Comparison of ENCODE assay signal across 14 mouse cellular contexts in the genomic region with DNA sequence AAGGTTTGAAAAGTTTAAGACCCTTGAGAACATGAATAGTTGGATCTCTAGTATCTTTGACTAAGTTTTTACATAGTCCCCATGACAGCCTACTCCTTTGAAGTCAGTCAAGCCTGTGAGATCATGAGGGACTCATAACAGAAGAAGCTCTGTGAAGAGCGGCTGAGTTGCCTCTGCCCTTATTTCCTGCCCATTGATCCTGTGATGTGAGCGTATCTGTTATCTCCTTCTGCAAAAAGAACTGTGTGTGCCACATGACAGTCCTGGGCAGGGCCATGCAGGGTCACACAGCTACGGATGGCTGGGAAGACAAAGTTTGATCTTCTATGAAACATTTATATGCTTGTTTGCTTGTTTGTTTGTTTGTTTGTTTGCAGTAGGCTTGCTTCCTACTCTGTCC. TPM values are rescaled to one million over a fixed set of nuclear protein-coding genes. Genes with fewer than 3 reads are reported as not detected.
DNase-seq lines count a peak whose midpoint lies in the region; ATAC-seq and TF ChIP-seq lines count a peak whose summit lies in the region.
"Had no signal": no experiment of that assay in that cellular context is flagged by ENCODE, and none has a peak within 500 bp of the region (broad histone marks: within the 10 kb centered on the region; RNA-seq: fewer than 3 reads in every experiment).

No protein-coding gene starts in this region.

- no peaks in the 10 kb centered on the region for H3K27me3 ChIP-seq in intestine, embryonic 14.5 days (replicated peaks; ENCODE audit: control insufficient read depth, insufficient read depth, low read length)
- H3K27me3 ChIP-seq in intestine, postnatal 0 days (replicated peaks; ENCODE audit: control insufficient read depth, insufficient read depth, low read length) = no peaks in the 10 kb centered on the region
- H3K27me3 ChIP-seq in G1E (ENCODE audit: insufficient read depth, low read length) = 0 out of 2 replicates have a peak, but pooled peaks cover 7% of the 10 kb centered on the region
- peaks cover 8% of the 10 kb centered on the region for H3K27me3 ChIP-seq in embryonic facial prominence, embryonic 10.5 days (replicated peaks; ENCODE audit: low read depth, poor library complexity, severe bottlenecking)
- H3K27me3 ChIP-seq in thymus, adult 2 months (ENCODE audit: control insufficient read depth, insufficient read depth, low read length) = no peaks in the 10 kb centered on the region
- H3K27me3 ChIP-seq: CH12.LX; neural tube, embryonic 12.5 days; stomach, embryonic 15.5 days had no signal

- no peaks in the 10 kb centered on the region for H3K9me3 ChIP-seq in intestine, embryonic 14.5 days (ENCODE audit: control insufficient read depth, low read length)
- no peaks in the 10 kb centered on the region for H3K9me3 ChIP-seq in intestine, postnatal 0 days (ENCODE audit: control insufficient read depth)
- H3K9me3 ChIP-seq in G1E (replicated peaks) = no peaks in the 10 kb centered on the region
- H3K9me3 ChIP-seq in embryonic facial prominence, embryonic 10.5 days = no peaks in the 10 kb centered on the region
- H3K9me3 ChIP-seq: neural tube, embryonic 12.5 days; stomach, embryonic 15.5 days had no signal

- no peaks in the 10 kb centered on the region for H3K36me3 ChIP-seq in intestine, embryonic 14.5 days (ENCODE audit: control insufficient read depth, insufficient read depth, low read length)
- H3K36me3 ChIP-seq in intestine, postnatal 0 days (ENCODE audit: control insufficient read depth, insufficient read depth) = no peaks in the 10 kb centered on the region
- no peaks in the 10 kb centered on the region for H3K36me3 ChIP-seq in G1E (replicated peaks)
- H3K36me3 ChIP-seq in embryonic facial prominence, embryonic 10.5 days (replicated peaks) = no peaks in the 10 kb centered on the region
- H3K36me3 ChIP-seq in thymus, adult 2 months (ENCODE audit: control insufficient read depth, insufficient read depth, low read length) = no peaks in the 10 kb centered on the region
- H3K36me3 ChIP-seq: neural tube, embryonic 12.5 days; stomach, embryonic 15.5 days had no signal

- no peak overlapping the region for H3K4me3 ChIP-seq in intestine, embryonic 14.5 days (ENCODE audit: low read depth, low read length)
- no peak overlapping the region for H3K4me3 ChIP-seq in intestine, postnatal 0 days (ENCODE audit: low read depth, low read length)
- H3K4me3 ChIP-seq in G1E (ENCODE audit: low read depth, low read length) = no peak overlapping the region
- no peak overlapping the region for H3K4me3 ChIP-seq in embryonic facial prominence, embryonic 10.5 days
- H3K4me3 ChIP-seq in thymus, adult 2 months (ENCODE audit: control insufficient read depth, insufficient read depth, low read length) = no peak overlapping the region
- H3K4me3 ChIP-seq: neural tube, embryonic 12.5 days; stomach, embryonic 15.5 days had no signal

- no peak overlapping the region for H3K4me2 ChIP-seq in intestine, embryonic 14.5 days (ENCODE audit: low read length)
- H3K4me2 ChIP-seq in intestine, postnatal 0 days (replicated peaks; ENCODE audit: low read depth) = no peak overlapping the region
- H3K4me2 ChIP-seq: neural tube, embryonic 12.5 days; stomach, embryonic 15.5 days had no signal

- ATAC-seq in intestine, embryonic 14.5 days (replicated peaks; ENCODE audit: low FRiP score, low TSS enrichment, low read depth) = peak; percentile 26; the same call in 1 of the 2 replicates
- ATAC-seq in intestine, postnatal 0 days = no peak; the same call in 1 of the 2 replicates
- ATAC-seq in G1E (ENCODE audit: extremely low read depth, insufficient number of reproducible peaks, low FRiP score, poor library complexity, severe bottlenecking) = peak; percentile 86

- H3K27ac ChIP-seq in intestine, embryonic 14.5 days (ENCODE audit: low read depth) = no peak overlapping the region
- H3K27ac ChIP-seq in intestine, postnatal 0 days (ENCODE audit: low read depth, low read length) = no peak overlapping the region
- H3K27ac ChIP-seq in embryonic facial prominence, embryonic 10.5 days (replicated peaks) = peak overlapping the region; percentile 84
- no peak overlapping the region for H3K27ac ChIP-seq in thymus, adult 2 months (ENCODE audit: control insufficient read depth, insufficient read depth, low read length)
- H3K27ac ChIP-seq: neural tube, embryonic 12.5 days; stomach, embryonic 15.5 days had no signal

- peaks cover 6% of the 10 kb centered on the region; the same call in 1 of the 2 replicates for H3K4me1 ChIP-seq in intestine, embryonic 14.5 days (replicated peaks; ENCODE audit: control insufficient read depth, insufficient read depth, low read length)
- no peaks in the 10 kb centered on the region for H3K4me1 ChIP-seq in intestine, postnatal 0 days (replicated peaks; ENCODE audit: control insufficient read depth, insufficient read depth, low read length)
- H3K4me1 ChIP-seq in G1E (ENCODE audit: insufficient read depth, low read depth, low read length) = peaks cover 51% of the 10 kb centered on the region
- H3K4me1 ChIP-seq in embryonic facial prominence, embryonic 10.5 days = peaks cover 32% of the 10 kb centered on the region
- H3K4me1 ChIP-seq in thymus, adult 2 months (replicated peaks; ENCODE audit: control insufficient read depth, insufficient read depth, low read length) = peaks cover 3% of the 10 kb centered on the region

- TF ChIP-seq CTCF in intestine, postnatal 0 days (IDR thresholded peaks at IDR 0.05; ENCODE audit: low read depth) = no peak
- no peak for TF ChIP-seq CTCF in G1E (IDR thresholded peaks at IDR 0.05; ENCODE audit: low read depth, low read length)
- TF ChIP-seq CTCF in thymus, adult 2 months (IDR thresholded peaks at IDR 0.05; ENCODE audit: borderline replicate concordance, control insufficient read depth, extremely low read depth, insufficient read depth, low read length, poor library complexity) = no peak

- no peak for DNase-seq in intestine, embryonic 14.5 days (ENCODE audit: low spot score)
- peak; percentile 40 for DNase-seq in G1E (ENCODE audit: low spot score)
- no peak for DNase-seq in embryonic facial prominence, embryonic 10.5 days (ENCODE audit: low spot score)
- DNase-seq in thymus, adult 2 months = peak; percentile 11
- DNase-seq in layer of hippocampus, adult 18-20 months (ENCODE audit: low spot score in 2 of 2) = no peak
- no peak for DNase-seq in cerebellum, postnatal 10 days
- DNase-seq: cerebellum, postnatal 25 days; gastrocnemius, postnatal 14 days; heart, postnatal 14 days; kidney, postnatal 10 days had no signal

- 66% methylated on average over 3 of the region's 3 CpGs for WGBS in intestine, embryonic 14.5 days
- WGBS in intestine, postnatal 0 days = 37% methylated on average over 3 of the region's 3 CpGs
- WGBS in embryonic facial prominence, embryonic 10.5 days = 25% methylated on average over 3 of the region's 3 CpGs
- WGBS in thymus, adult 2 months = 18% methylated on average over 3 of the region's 3 CpGs

- no peak for TF ChIP-seq POLR2A in thymus, adult 2 months (IDR thresholded peaks at IDR 0.05; ENCODE audit: control insufficient read depth, extremely low read depth, insufficient read depth, low read length, poor library complexity)

- no peak overlapping the region for H3K9ac ChIP-seq in intestine, embryonic 14.5 days (ENCODE audit: low read length)
- H3K9ac ChIP-seq in intestine, postnatal 0 days (ENCODE audit: low read depth, low read length) = no peak overlapping the region
- H3K9ac ChIP-seq: neural tube, embryonic 12.5 days; stomach, embryonic 15.5 days had no signal

RNA-seq across cellular contexts. Expression of gene Krr1, which starts 48.3 kb away (rescaled TPM):
- polyA plus RNA-seq in intestine, embryonic 14.5 days (2014; fragmentation: Nextera tagmentation; extraction: Ambion mirVana) = 47.4 and 47.6 TPM in 2 replicates
- 12.7 and 13.6 TPM in 2 replicates for polyA plus RNA-seq in intestine, postnatal 0 days (2015; fragmentation: Nextera tagmentation; extraction: Ambion mirVana)
- 107 and 119 TPM in 2 replicates for total RNA-seq in G1E (2014; fragmentation: Nextera tagmentation)
- total RNA-seq in G1E (2017) = 49.6 and 52.8 TPM in 2 replicates
- polyA plus RNA-seq in G1E (2012) = 2.0 and 2.8 TPM in 2 replicates
- polyA plus RNA-seq in embryonic facial prominence, embryonic 10.5 days (2016; fragmentation: Nextera tagmentation; extraction: Ambion mirVana) = 54.6 and 56.5 TPM in 2 replicates
- 8.1 and 8.9 TPM in 2 replicates for polyA plus RNA-seq in thymus, adult 2 months (2012; rRNA removed)
- 10 to 100 TPM; 35.0 to 35.6 TPM for total RNA-seq in layer of hippocampus, adult 18-20 months (2021)

Comparison
In these comparisons a context has a peak if more than half of its experiments do, and no peak if none do; other contexts are left out.
1. DNase-seq: peak in G1E (single experiment) and thymus, adult 2 months (single experiment); none in intestine, embryonic 14.5 days (single experiment), embryonic facial prominence, embryonic 10.5 days (single experiment), layer of hippocampus, adult 18-20 months (0 of 2) and cerebellum, postnatal 10 days (0 of 2).